Mouse (Mus musculus): ENCODE measurements around the gene Emilin2. TPM values are rescaled to one million over a fixed set of nuclear protein-coding genes. Genes with fewer than 3 reads are reported as not detected.

Emilin2 gene
- polyA plus RNA-seq, 1 experiment from 2014 or later: 0.72 TPM

DNA sequence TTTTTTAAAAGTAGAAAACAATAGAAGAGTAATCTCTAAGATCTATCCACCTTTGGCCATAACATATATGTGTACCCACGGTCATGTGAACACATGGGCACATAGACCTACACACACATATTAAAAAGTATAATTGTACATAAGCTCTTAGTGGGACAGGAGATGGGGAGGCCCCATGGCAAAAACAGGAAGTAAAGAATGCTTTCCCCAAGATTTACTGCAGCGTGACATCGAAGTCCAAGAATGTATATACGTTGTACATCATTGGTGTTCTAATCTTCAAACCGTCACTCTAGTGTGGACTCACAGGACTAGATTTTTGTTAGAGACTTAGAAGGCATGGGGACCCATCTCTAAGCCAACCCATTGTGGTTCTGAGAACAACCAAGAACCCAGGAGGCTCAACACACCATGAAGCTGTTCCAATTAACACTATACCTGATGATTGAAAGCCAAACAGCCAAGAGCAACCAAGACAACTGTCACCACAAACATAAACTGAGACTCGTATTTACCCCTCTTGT is 19.8 kb downstream of the Emilin2 start:
- ATAC-seq (no peak), DNase-seq (ENCODE audit: low spot score) (no peak)
- Histone ChIP-seq H3K4me1 (ENCODE audit: control insufficient read depth, insufficient read depth, low read length) (no peaks in the 10 kb centered on the region), H3K27me3 (replicated peaks; ENCODE audit: control insufficient read depth, insufficient read depth, low read length) (no peaks in the 10 kb centered on the region), H3K36me3 (ENCODE audit: control insufficient read depth, insufficient read depth, low read length) (no peaks in the 10 kb centered on the region), H3K4me2 (ENCODE audit: low read length) (no peak overlapping the region), H3K9me3 (replicated peaks; ENCODE audit: control insufficient read depth, low read length) (no peaks in the 10 kb centered on the region), H3K4me3 (ENCODE audit: low read depth, low read length) (no peak overlapping the region), H3K9ac (ENCODE audit: low read length) (no peak overlapping the region), H3K27ac (ENCODE audit: low read depth, low read length) (no peak overlapping the region)
- 93% methylated on average over 6 of the region's 6 CpGs for WGBS

DNA sequence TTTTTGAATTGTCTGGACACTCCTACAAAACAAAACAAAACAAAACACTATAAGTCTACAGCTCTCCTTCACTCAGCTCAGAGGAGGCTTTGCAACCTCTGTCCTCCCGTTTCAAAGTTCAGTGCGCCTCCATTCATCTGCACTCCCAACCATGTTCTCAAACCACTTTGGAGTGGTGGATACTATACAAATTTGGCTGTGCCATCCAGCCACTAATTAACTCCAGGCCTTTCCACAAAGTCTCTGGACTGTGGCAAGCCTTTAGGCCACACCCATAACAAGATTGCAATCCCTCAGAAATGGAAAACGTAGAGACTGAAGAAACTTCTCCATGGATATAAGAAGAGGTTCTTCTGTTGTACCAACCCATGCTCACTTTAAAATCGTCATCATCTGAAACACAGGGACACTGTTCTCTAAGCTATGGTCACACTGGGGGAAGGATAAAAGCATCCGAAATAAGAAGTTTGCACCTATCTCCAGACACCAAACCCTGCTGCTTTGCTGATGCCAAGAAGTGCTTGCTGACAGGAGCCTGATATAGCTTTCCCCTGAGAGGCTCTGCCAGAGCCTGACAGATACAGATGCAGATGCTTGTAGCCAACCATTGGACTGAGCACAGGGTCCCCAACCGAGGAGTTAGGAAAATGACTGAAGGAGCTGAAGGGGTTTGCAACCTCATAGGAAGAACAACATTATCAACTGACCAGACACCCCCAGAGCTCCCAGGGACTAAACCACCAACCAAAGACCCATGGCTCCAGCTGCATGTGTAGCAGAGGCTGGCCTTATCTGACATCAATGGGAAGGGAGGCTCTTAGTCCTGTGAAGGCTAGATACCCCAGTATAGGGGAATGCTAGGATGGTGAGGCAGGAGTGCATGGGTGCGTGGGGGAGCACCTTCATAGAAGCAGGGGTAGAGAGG is 21.0 kb downstream of the Emilin2 start:
- ATAC-seq (no peak), DNase-seq (ENCODE audit: low spot score) (no peak)
- Histone ChIP-seq H3K4me1 (ENCODE audit: control insufficient read depth, insufficient read depth, low read length) (no peaks in the 10 kb centered on the region), H3K27ac (ENCODE audit: low read depth, low read length) (no peak overlapping the region), H3K36me3 (ENCODE audit: control insufficient read depth, insufficient read depth, low read length) (no peaks in the 10 kb centered on the region), H3K9me3 (replicated peaks; ENCODE audit: control insufficient read depth, low read length) (no peaks in the 10 kb centered on the region), H3K9ac (ENCODE audit: low read length) (no peak overlapping the region), H3K4me3 (ENCODE audit: low read depth, low read length) (no peak overlapping the region), H3K27me3 (replicated peaks; ENCODE audit: control insufficient read depth, insufficient read depth, low read length) (no peaks in the 10 kb centered on the region), H3K4me2 (ENCODE audit: low read length) (no peak overlapping the region)
- 85% methylated on average over 7 of the region's 7 CpGs for WGBS

DNA sequence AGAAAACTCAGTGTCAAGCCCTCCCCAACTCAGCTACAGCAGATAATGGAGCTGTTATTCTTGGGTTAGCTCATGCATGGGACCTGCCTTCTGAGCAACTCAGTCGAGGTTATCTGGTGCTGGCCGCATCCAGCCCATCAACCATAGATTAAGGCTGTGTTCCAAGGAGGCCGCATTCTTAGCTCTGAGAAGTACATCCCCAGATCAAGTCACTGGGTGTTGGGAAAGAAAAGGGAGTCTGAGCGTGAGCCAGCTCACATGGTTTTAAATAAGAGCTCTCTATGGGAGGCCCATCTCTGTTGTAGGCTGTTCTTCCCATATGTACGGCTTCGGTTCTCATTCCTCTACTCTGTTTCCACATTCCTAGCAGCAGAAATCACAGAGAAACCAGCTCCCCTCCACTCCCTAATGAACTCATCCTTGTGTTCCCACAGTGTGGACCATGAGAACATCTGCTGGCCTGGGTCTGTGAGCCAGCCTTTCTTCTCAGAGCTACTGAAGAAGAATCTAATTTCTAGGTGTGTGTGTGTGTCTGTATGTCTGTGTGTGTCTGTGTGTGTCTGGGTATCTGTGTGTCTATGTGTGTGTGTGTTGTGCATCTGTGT is 22.1 kb downstream of the Emilin2 start:
- Histone ChIP-seq H3K27ac (ENCODE audit: low read depth, low read length) (no peak overlapping the region), H3K36me3 (ENCODE audit: control insufficient read depth, insufficient read depth, low read length) (no peaks in the 10 kb centered on the region), H3K9ac (ENCODE audit: low read length) (no peak overlapping the region), H3K4me3 (ENCODE audit: low read depth, low read length) (no peak overlapping the region), H3K4me2 (ENCODE audit: low read length) (no peak overlapping the region), H3K27me3 (replicated peaks; ENCODE audit: control insufficient read depth, insufficient read depth, low read length) (no peaks in the 10 kb centered on the region), H3K9me3 (replicated peaks; ENCODE audit: control insufficient read depth, low read length) (no peaks in the 10 kb centered on the region), H3K4me1 (ENCODE audit: control insufficient read depth, insufficient read depth, low read length) (no peaks in the 10 kb centered on the region)
- no peak for DNase-seq (ENCODE audit: low spot score)
- WGBS: 47% methylated on average over 6 of the region's 6 CpGs
- no peak for ATAC-seq

DNA sequence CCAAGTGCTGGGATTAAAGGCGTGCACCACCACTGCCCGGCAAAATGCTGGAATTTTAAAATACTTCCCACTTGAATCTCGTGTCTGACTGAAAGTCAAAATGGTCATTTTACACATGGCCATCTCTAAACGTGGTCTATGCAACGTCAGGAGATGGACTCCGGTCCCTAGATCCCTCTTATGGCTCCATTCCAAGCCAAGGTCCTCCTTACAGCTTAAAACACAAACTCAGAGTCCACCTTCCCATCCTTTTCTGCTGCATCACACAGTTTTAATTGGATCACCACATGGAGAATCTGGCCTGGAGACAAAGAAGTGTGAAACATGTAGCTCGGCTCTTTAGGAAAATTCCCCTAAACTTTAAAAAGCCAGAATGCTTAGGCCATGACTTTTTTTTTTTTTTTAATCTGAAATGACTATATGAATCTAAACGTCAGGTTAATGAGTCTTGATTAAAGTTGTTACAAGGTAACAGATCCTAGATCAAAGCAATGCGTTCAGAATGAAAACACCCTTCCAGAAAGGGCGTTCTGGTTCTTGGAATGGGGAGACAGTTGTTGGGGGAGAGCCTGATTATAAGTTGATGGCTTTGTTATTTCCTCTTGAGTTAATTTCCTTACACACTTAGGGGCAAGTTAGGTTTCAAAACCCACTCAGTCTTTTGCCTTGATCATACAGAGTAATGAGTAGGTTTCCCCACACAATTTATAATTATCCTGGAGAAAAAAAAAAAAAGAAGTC is 22.8 kb downstream of the Emilin2 start:
- H3K4me2 ChIP-seq (ENCODE audit: low read length): no peak overlapping the region
- no peak overlapping the region for H3K27ac ChIP-seq (ENCODE audit: low read depth, low read length)
- H3K9ac ChIP-seq (ENCODE audit: low read length): no peak overlapping the region
- no peaks in the 10 kb centered on the region for H3K27me3 ChIP-seq (replicated peaks; ENCODE audit: control insufficient read depth, insufficient read depth, low read length)
- no peaks in the 10 kb centered on the region for H3K4me1 ChIP-seq (ENCODE audit: control insufficient read depth, insufficient read depth, low read length)
- 66% methylated on average over 10 of the region's 10 CpGs for WGBS
- ATAC-seq: no peak
- no peak overlapping the region for H3K4me3 ChIP-seq (ENCODE audit: low read depth, low read length)
- DNase-seq (ENCODE audit: low spot score): no peak
- no peaks in the 10 kb centered on the region for H3K36me3 ChIP-seq (ENCODE audit: control insufficient read depth, insufficient read depth, low read length)
- H3K9me3 ChIP-seq (replicated peaks; ENCODE audit: control insufficient read depth, low read length): no peaks in the 10 kb centered on the region

DNA sequence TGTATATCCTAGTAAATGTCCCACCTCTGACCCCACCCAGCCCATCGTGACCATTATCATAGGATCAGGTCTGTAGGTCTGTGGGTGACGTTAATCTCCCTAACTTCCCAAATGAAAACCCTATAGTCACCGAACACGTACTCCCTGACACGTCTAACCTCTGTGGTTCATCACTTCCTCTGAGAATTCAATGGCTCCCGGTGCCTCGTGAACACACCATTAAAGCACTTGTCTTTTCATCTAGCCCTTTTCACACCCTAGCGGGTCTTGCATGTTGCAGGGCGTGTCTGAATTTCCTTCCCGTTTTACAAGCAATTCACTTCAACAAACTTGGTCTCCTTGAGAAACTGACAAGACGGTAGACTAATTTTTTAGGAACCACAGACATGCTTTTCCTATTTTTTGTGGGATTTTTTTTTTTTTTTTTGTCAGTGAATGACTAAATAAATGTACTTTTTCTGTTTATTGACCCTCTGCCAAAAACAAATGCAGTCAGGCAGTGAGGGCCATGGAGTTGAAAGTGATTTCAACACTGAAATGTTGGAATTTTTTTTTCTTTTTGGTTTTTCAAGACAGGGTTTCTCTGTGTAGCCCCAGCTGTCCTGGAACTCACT is 23.5 kb downstream of the Emilin2 start:
- Histone ChIP-seq H3K4me2 (ENCODE audit: low read length) (no peak overlapping the region), H3K4me1 (ENCODE audit: control insufficient read depth, insufficient read depth, low read length) (no peaks in the 10 kb centered on the region), H3K4me3 (ENCODE audit: low read depth, low read length) (no peak overlapping the region), H3K27ac (ENCODE audit: low read depth, low read length) (no peak overlapping the region), H3K9ac (ENCODE audit: low read length) (no peak overlapping the region), H3K27me3 (replicated peaks; ENCODE audit: control insufficient read depth, insufficient read depth, low read length) (no peaks in the 10 kb centered on the region), H3K9me3 (replicated peaks; ENCODE audit: control insufficient read depth, low read length) (no peaks in the 10 kb centered on the region), H3K36me3 (ENCODE audit: control insufficient read depth, insufficient read depth, low read length) (no peaks in the 10 kb centered on the region)
- DNase-seq (ENCODE audit: low spot score): no peak
- 91% methylated on average over 11 of the region's 11 CpGs for WGBS
- ATAC-seq: no peak

DNA sequence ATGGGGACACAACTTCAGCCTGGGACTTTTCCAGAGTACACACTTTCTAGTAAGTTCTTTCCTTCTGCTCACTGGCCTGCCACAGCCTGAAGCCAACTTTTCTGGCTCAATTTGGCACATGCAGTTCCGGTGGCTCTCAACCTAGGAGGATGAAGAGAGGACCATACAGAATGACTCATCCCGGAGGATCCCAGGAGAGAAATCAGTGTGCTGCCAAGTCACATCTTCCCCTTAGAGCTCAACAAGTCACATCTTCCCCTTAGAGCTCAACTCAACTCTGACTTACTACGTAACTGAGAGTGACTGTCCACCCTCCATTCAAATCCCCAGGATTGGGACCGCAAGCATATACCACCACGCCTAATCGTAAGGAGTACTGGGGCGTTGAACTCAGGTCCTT is 24.2 kb downstream of the Emilin2 start:
- no peak for DNase-seq (ENCODE audit: low spot score)
- no peak overlapping the region for H3K4me3 ChIP-seq (ENCODE audit: low read depth, low read length)
- no peak for ATAC-seq
- WGBS: 98% methylated on average over 7 of the region's 7 CpGs
- H3K4me1 ChIP-seq (ENCODE audit: control insufficient read depth, insufficient read depth, low read length): no peaks in the 10 kb centered on the region
- no peak overlapping the region for H3K27ac ChIP-seq (ENCODE audit: low read depth, low read length)
- no peak overlapping the region for H3K9ac ChIP-seq (ENCODE audit: low read length)
- no peaks in the 10 kb centered on the region for H3K9me3 ChIP-seq (replicated peaks; ENCODE audit: control insufficient read depth, low read length)
- H3K4me2 ChIP-seq (ENCODE audit: low read length): no peak overlapping the region
- no peaks in the 10 kb centered on the region for H3K36me3 ChIP-seq (ENCODE audit: control insufficient read depth, insufficient read depth, low read length)
- H3K27me3 ChIP-seq (replicated peaks; ENCODE audit: control insufficient read depth, insufficient read depth, low read length): no peaks in the 10 kb centered on the region

DNA sequence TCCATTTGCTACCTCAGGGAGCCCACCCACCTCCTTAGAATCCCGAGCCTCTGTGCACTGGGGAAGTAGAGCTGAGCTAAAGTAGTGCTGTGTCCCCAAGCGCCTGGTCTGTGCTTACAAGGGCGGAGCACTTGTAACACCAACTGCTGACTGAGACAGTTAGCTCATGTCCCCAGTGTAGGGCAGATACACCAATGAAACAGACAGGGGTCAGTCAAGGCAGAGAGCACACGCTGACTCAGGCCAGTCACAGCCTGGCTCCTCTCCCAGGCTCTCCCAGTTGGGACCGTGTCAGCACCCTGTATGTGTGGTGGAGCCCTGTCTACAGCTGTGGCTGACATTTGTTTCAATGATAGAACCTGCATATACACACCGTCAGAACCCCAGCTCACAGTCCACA is 25.8 kb downstream of the Emilin2 start:
- Histone ChIP-seq H3K4me2 (ENCODE audit: low read length) (no peak overlapping the region), H3K9me3 (replicated peaks; ENCODE audit: control insufficient read depth, low read length) (no peaks in the 10 kb centered on the region), H3K27me3 (replicated peaks; ENCODE audit: control insufficient read depth, insufficient read depth, low read length) (no peaks in the 10 kb centered on the region), H3K4me1 (ENCODE audit: control insufficient read depth, insufficient read depth, low read length) (no peaks in the 10 kb centered on the region), H3K9ac (ENCODE audit: low read length) (no peak overlapping the region), H3K36me3 (ENCODE audit: control insufficient read depth, insufficient read depth, low read length) (no peaks in the 10 kb centered on the region), H3K27ac (ENCODE audit: low read depth, low read length) (no peak overlapping the region), H3K4me3 (ENCODE audit: low read depth, low read length) (no peak overlapping the region)
- no peak for ATAC-seq
- no peak for DNase-seq (ENCODE audit: low spot score)
- WGBS: 77% methylated on average over 6 of the region's 6 CpGs

DNA sequence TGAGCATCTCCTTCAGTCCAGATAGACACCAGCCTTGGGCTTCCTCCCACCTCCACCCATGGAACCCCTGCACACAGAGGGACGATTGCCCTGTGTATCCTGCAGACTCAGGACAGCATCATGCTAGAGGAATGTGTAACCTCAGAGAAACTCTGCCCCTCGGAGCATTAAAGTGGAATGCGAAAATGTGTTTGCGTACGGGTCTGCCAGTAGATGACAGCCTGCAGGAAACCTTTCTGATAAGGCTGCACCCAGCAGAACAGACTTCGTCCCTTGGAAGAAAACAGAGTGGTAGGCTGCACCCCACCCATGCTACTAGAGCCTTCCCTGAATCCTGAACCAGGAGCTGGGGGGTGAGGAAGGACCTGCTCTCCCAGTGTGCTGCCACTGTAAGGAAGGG is 26.9 kb downstream of the Emilin2 start:
- Histone ChIP-seq H3K4me1 (ENCODE audit: control insufficient read depth, insufficient read depth, low read length) (no peaks in the 10 kb centered on the region), H3K4me2 (ENCODE audit: low read length) (no peak overlapping the region), H3K4me3 (ENCODE audit: low read depth, low read length) (no peak overlapping the region), H3K27ac (ENCODE audit: low read depth, low read length) (no peak overlapping the region), H3K9ac (ENCODE audit: low read length) (no peak overlapping the region), H3K36me3 (ENCODE audit: control insufficient read depth, insufficient read depth, low read length) (no peaks in the 10 kb centered on the region), H3K9me3 (replicated peaks; ENCODE audit: control insufficient read depth, low read length) (no peaks in the 10 kb centered on the region), H3K27me3 (replicated peaks; ENCODE audit: control insufficient read depth, insufficient read depth, low read length) (no peaks in the 10 kb centered on the region)
- 86% methylated on average over 6 of the region's 6 CpGs for whole genome bisulfite sequencing
- DNase-seq (ENCODE audit: low spot score) (no peak), ATAC-seq (no peak)
